Mouse (Mus musculus) lung, postnatal 0 days (tissue): ENCODE results near the gene Tmem132c.

Experiments
- CTCF ChIP-seq: IDR thresholded peaks from 2 replicates; pipeline ENCODE4 v1.5.1; 2016; ENCODE audit warnings: antibody characterized with exemption, mild to moderate bottlenecking
- EP300 ChIP-seq: IDR thresholded peaks from 2 replicates; pipeline ENCODE4 v1.6.1; 2016; ENCODE audit warnings: antibody characterized with exemption, mild to moderate bottlenecking, control low read depth

- no peak for TF ChIP-seq CTCF
- no peak for TF ChIP-seq EP300
Observed at GRCm38 (mm10) chr5:127474856-127475255, 233.2 kb downstream of the Tmem132c start.
